Comparison of ENCODE assay signal across 7 mouse cellular contexts in the genomic region with DNA sequence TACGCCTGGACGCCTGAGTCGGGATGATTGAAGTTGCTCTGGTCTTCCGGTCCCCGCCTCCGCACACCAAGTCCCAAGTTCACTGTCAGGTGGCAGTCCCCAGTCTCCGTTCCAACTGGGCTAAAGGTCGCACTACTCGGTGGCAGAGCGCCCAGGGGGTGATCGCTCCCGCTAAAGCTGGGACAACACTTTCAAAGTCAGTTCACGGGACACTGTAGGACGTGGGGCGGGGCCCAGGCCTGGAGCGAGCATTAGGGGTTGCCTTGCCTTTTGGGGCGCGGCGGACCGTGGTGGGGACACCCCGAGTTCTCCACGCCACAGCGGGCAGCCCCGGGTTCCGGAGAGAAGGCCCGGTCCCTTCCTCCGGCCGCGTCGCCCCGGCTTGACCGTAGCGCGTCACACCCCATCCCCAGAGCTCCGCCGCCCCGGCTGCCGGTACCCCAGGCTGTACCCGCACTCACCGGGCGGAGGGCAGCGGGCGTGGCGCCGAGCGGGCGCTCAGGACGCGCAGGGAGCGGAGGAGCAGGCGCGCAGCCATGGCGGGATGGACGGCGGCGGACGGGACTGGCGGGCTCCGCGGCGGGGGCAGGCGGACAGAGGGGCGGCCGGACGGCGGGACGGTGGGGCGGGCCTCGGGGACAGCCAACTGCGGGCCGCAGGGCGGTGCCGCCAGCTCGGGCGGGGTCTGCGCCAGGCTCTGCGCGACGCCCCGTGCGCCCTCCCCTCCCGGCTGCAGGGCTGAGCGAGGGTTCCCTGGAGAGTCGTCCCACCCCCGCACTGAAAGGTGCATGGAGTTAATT. TPM values are rescaled to one million over a fixed set of nuclear protein-coding genes. Genes with fewer than 3 reads are reported as not detected.
DNase-seq lines count a peak whose midpoint lies in the region; ATAC-seq and TF ChIP-seq lines count a peak whose summit lies in the region.

A gene (minus strand): TSS at position 566 of the 800 bp plus-strand sequence.

- peak within 1 kb of the TSS; percentile 88 for H3K4me2 ChIP-seq in embryonic facial prominence, embryonic 11.5 days (ENCODE audit: low read depth, low read length)
- peak within 1 kb of the TSS; percentile 71 for H3K4me2 ChIP-seq in midbrain, embryonic 12.5 days (replicated peaks)

- peak; percentile 90 for ATAC-seq in embryonic facial prominence, embryonic 11.5 days (replicated peaks; ENCODE audit: insufficient number of reproducible peaks, low FRiP score, low TSS enrichment, low read depth)
- peak; percentile 77 for ATAC-seq in granulocyte monocyte progenitor cell, adult 5-6 weeks (replicated peaks; ENCODE audit: poor library complexity, severe bottlenecking)
- ATAC-seq in midbrain, embryonic 12.5 days (ENCODE audit: low FRiP score, low read depth): peak; percentile 88

- H3K4me3 ChIP-seq in embryonic facial prominence, embryonic 11.5 days (ENCODE audit: low read depth, low read length): peak within 1 kb of the TSS; percentile 88
- peak within 1 kb of the TSS; percentile 96 for H3K4me3 ChIP-seq in limb, embryonic 10.5 days
- H3K4me3 ChIP-seq in midbrain, embryonic 12.5 days: peak within 1 kb of the TSS; percentile 87
- peak within 1 kb of the TSS; percentile 78 for H3K4me3 ChIP-seq in small intestine, adult 2 months (ENCODE audit: low read depth, low read length)

- H3K27me3 ChIP-seq in embryonic facial prominence, embryonic 11.5 days (ENCODE audit: control insufficient read depth, insufficient read depth, low read length): no peaks in the 10 kb centered on the region
- H3K27me3 ChIP-seq in limb, embryonic 10.5 days (ENCODE audit: low read depth, poor library complexity, severe bottlenecking): no peaks in the 10 kb centered on the region
- H3K27me3 ChIP-seq in midbrain, embryonic 12.5 days: no peaks in the 10 kb centered on the region
- no peaks in the 10 kb centered on the region for H3K27me3 ChIP-seq in small intestine, adult 2 months (ENCODE audit: control insufficient read depth, insufficient read depth, low read length)

- TF ChIP-seq POLR2A in small intestine, adult 2 months (IDR thresholded peaks at IDR 0.05; ENCODE audit: low read depth, low read length): peak; percentile 46

- H3K36me3 ChIP-seq in embryonic facial prominence, embryonic 11.5 days (replicated peaks; ENCODE audit: control insufficient read depth, insufficient read depth, low read depth, low read length): no peaks in the 10 kb centered on the region
- 0 out of 2 replicates have a peak, but pooled peaks cover 2% of the 10 kb centered on the region for H3K36me3 ChIP-seq in limb, embryonic 10.5 days
- peaks cover 1% of the 10 kb centered on the region; the same call in 1 of the 2 replicates for H3K36me3 ChIP-seq in midbrain, embryonic 12.5 days
- H3K36me3 ChIP-seq in small intestine, adult 2 months (ENCODE audit: control insufficient read depth, insufficient read depth, low read length): peaks cover 8% of the 10 kb centered on the region

- no peak for TF ChIP-seq CTCF in small intestine, adult 2 months (IDR thresholded peaks at IDR 0.05; ENCODE audit: extremely low read depth, insufficient read length, insufficient replicate concordance, low read depth, low read length)

- WGBS in embryonic facial prominence, embryonic 11.5 days: under 1% methylated on average over 75 of the region's 85 CpGs
- 1% methylated on average over 85 of the region's 85 CpGs for WGBS in limb, embryonic 10.5 days
- whole genome bisulfite sequencing in midbrain, embryonic 12.5 days: under 1% methylated on average over 83 of the region's 85 CpGs
- WGBS in small intestine, adult 2 months: under 1% methylated on average over 67 of the region's 85 CpGs

- H3K4me1 ChIP-seq in embryonic facial prominence, embryonic 11.5 days (ENCODE audit: control insufficient read depth, insufficient read depth, low read length): no peaks in the 10 kb centered on the region
- peaks cover 26% of the 10 kb centered on the region for H3K4me1 ChIP-seq in limb, embryonic 10.5 days
- peaks cover 14% of the 10 kb centered on the region for H3K4me1 ChIP-seq in midbrain, embryonic 12.5 days
- peaks cover 7% of the 10 kb centered on the region; the same call in 1 of the 2 replicates for H3K4me1 ChIP-seq in small intestine, adult 2 months (ENCODE audit: control insufficient read depth, insufficient read depth, insufficient read length, low read length)

- H3K27ac ChIP-seq in embryonic facial prominence, embryonic 11.5 days (replicated peaks; ENCODE audit: low read depth, low read length): 0 out of 2 replicates have a peak within 1 kb of the TSS, but pooled peaks have one; percentile 20
- H3K27ac ChIP-seq in limb, embryonic 10.5 days: peak within 1 kb of the TSS; percentile 96
- peak within 1 kb of the TSS; percentile 49; the same call in 1 of the 2 replicates for H3K27ac ChIP-seq in midbrain, embryonic 12.5 days (replicated peaks)
- H3K27ac ChIP-seq in small intestine, adult 2 months (ENCODE audit: insufficient read depth, low read depth, low read length): peak within 1 kb of the TSS; percentile 95

- peak within 1 kb of the TSS; percentile 86 for H3K9ac ChIP-seq in embryonic facial prominence, embryonic 11.5 days (replicated peaks; ENCODE audit: low read length)
- peak within 1 kb of the TSS; percentile 83 for H3K9ac ChIP-seq in midbrain, embryonic 12.5 days (replicated peaks)

- H3K9me3 ChIP-seq in embryonic facial prominence, embryonic 11.5 days (replicated peaks; ENCODE audit: control insufficient read depth, low read length): no peaks in the 10 kb centered on the region
- H3K9me3 ChIP-seq in limb, embryonic 10.5 days (replicated peaks): no peaks in the 10 kb centered on the region
- H3K9me3 ChIP-seq in midbrain, embryonic 12.5 days: no peaks in the 10 kb centered on the region; the same call in 1 of the 2 replicates

- peak; percentile 96 for DNase-seq in adrenal gland, postnatal 14 days
- peak; percentile 61 for DNase-seq in embryonic facial prominence, embryonic 11.5 days (ENCODE audit: low spot score)
- DNase-seq in kidney, adult 11 months: peak; percentile 97
- DNase-seq in limb, embryonic 10.5 days (ENCODE audit: low spot score): peak; percentile 80

RNA-seq across cellular contexts. Expression of the gene that starts here (rescaled TPM):
- total RNA-seq in adrenal gland, postnatal 14 days (2021): 1,251 and 1,324 TPM in 2 replicates
- 58.2 TPM in 2 replicates for polyA plus RNA-seq in embryonic facial prominence, embryonic 11.5 days (2014; fragmentation: Nextera tagmentation; extraction: Ambion mirVana)
- total RNA-seq in granulocyte monocyte progenitor cell, adult 5-6 weeks (2014; fragmentation: Nextera tagmentation): 55.5 and 62.8 TPM in 2 replicates
- 50.5 and 52.5 TPM in 2 replicates for total RNA-seq in granulocyte monocyte progenitor cell, adult 5-6 weeks (2017)
- 33.2 and 42.9 TPM in 2 replicates for polyA plus RNA-seq in limb, embryonic 10.5 days (2016; fragmentation: Nextera tagmentation; extraction: Ambion mirVana)
- 49.2 and 49.9 TPM in 2 replicates for polyA plus RNA-seq in midbrain, embryonic 12.5 days (2016; fragmentation: Nextera tagmentation; extraction: Ambion mirVana)
- 12.7 and 26.4 TPM in 2 replicates for polyA plus RNA-seq in small intestine, adult 2 months (2012; rRNA removed)

Comparison
In these comparisons a context has a peak if more than half of its experiments do, and no peak if none do; other contexts are left out.
1. Peak in every context shown above with its lines: DNase-seq, ATAC-seq, H3K4me3 ChIP-seq and H3K27ac ChIP-seq.
2. RNA of the gene that starts here (total RNA-seq): 1,251 to 1,324 TPM in adrenal gland, postnatal 14 days; 50.5 to 62.8 TPM in granulocyte monocyte progenitor cell, adult 5-6 weeks; every median in the first group is over 10 times any median in the second.
3. H3K27ac ChIP-seq: peak in every context shown above with its lines; median percentile 96 in limb, embryonic 10.5 days; 95 in small intestine, adult 2 months; 49 in midbrain, embryonic 12.5 days; 20 in embryonic facial prominence, embryonic 11.5 days.